Mouse (Mus musculus): ENCODE results near the gene Aebp1.

Aebp1 gene

DNA sequence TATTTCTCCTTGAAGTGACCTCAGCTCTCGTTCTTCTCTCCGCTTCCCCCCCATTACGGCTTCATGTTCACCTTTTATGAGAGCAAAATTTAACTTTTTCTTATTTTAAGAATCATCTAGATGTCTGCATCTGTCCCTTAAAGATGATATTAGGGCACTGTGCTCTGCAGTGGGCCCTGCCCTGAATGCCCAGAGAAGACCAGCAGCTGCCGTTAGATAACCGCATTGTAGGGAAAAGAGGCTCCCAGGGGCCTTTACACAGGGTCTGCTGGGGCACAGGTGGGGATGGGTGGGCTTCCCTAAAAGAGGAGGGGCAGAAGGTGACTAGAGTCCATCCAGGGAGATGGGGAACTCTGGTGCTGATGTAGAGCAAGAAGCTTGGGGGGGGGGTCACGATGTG is 32.1 kb downstream of the Aebp1 start:
- DNase-seq (ENCODE audit: low read depth, low spot score): no peak

DNA sequence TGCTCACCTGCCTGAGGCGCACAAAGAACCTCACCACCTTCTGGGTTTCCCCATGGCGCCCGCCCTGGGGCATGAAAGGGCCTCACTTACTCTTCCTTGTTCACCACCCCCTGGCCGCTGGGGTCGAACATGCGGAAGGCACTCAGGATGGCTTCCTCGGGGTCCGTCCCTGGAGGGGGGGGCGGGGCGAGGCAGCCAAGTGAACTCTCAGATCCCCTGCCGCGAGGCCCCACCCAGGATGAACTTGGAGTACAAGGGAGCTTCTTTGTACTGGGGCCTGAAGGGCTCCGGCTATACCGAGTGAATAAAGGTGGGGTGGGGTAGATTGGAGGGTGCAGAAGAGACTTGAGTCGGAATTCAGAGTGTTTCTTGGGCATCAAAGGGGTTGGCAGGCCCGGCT is 35.5 kb downstream of the Aebp1 start:
- peak; percentile 77 for DNase-seq (ENCODE audit: low read depth, low spot score)

DNA sequence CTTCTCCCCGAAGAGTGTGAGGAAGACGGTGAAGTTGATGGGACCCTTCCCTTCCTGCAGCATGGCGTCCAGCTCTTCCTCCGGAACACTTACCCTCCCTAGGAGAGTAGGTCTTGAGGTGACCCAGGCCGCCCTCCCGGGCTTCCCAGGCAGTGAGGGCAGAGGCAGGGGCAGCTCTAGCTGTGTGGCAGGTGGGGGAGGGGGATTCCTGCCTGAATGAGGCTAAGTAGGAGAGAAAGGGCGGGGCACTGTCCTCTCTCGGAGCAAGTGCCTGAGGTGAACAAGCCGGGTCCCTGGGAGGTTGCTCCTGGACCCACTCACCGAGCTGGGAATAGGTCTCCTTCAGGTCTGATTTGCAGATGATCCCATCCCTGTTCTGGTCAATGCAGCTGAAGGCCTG is 36.1 kb downstream of the Aebp1 start:
- DNase-seq (ENCODE audit: low read depth, low spot score): peak; percentile 69

DNA sequence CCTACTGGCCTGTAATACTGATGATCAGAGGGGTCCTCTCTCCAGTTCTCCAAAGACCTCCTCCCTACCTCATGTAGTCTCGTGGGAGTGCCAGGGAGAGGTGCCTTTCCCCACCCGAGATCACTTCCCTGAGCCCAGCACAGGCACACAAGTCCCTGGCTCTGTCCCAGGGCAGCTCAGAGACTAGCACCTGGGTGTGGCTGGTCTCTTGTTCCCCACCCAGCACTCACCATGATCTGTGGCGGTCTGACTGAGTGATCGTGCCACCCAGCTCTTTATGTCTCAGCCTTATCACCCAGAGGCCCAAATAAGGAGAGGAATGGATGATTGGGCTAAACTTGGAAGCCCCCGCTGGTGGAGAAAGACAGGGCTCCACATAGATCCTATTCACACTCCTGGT is 36.8 kb downstream of the Aebp1 start, which contains the start of gene Myl7:
Gene Myl7 (minus strand): TSS at position 252 of the 400 bp plus-strand sequence.
- peak; percentile 57 for DNase-seq (ENCODE audit: low read depth, low spot score)

DNA sequence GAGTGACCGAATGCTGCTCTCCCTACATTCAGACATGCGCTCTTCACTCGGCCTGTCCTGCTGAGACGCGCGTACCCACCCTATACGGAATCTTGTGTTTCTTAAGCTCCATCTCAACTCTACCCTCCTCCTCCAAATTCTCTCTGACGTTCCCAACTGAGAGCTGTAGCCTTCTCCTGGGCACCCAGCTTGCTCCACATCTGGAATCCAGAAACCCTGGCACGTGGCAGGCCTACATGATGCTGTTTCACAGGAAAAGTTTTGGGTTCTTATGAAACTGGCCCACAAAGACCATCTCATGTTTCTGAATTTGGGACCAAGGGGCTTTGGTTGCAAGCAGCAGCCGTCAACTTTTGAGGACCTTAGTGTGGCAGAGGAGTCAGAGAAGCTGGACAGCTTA is 37.5 kb downstream of the Aebp1 start:
- no peak for DNase-seq (ENCODE audit: low read depth, low spot score)

DNA sequence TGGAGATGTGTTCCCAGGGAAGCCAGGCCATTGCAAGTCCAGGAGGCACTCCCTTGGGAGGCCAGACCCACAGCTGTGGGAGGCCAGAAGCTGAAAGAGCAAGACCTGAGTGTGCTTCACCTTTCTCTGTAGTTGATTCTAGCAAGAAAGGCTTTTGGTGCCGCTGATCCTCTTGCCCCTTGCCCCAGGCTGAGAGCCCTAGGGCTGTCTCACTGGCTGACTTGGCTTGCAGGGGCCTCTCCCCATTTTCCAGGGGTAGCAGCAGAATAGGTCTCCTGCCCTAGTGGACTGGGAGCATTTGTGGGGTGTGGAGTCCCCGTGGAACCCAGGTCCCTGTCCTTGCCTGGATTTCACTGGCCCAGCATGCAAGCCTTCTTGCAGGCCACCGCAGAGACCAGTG is 39.6 kb downstream of the Aebp1 start:
- DNase-seq (ENCODE audit: low read depth, low spot score): no peak

DNA sequence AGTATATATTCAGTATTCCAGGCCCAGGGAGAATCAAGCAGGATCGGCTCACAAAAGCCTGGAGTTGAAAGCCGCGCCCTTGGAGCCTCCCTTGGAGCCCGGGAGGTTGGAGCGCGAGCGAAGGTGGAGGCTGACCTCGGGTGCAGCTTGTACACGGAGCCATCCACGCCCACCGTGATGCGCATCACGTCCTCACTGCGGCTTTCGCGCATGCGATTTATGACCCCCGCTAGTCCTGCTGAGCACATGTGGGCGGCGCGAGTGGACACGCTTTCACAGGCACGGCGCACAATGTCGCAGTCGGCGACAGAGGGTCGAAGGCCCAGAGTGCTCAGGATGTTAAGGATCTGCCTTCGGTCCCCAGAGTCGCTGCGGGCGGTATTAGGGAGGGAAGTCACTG is 40.2 kb downstream of the Aebp1 start:
- peak; percentile 87 for DNase-seq (ENCODE audit: low read depth, low spot score)

DNA sequence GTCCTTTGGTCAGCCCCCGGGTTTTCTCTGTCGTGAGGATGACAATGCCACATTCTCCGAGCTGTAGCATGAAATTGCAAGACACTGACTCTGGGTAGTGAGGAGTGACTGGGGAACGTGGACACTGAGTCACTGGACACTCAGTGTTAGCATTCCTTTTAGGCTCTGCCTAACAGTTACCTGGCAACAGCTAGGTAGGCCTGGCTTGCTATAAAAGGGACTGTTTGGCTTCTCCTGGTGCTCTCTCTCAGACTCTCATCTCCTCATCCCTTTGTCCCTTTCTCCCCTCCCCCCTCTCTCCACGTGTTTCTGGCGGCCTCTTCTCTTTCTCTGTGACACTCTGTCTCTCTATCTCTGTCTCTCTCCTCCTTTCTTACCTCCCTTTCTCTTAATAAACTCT is 40.6 kb downstream of the Aebp1 start:
- no peak for DNase-seq (ENCODE audit: low read depth, low spot score)

DNA sequence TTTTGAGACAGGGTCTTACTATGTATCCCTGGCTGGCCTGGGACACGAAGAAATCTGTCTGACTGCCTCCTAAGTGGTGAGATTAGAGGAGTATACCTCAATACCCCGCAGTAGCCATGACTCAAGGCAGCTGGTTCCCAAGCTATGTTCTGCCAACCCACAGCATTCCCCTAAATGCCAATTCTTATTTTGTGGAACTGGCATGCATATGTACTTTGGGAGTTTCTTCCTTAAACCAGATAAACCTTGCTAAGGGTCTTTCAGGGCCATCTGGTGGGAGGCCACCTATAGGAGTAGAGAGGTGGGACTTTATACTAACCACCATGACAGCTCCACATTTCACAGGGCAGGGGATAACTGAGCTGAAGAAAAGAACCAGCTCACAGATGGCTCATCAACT is 42.1 kb downstream of the Aebp1 start:
- no peak for DNase-seq (ENCODE audit: low read depth, low spot score)

DNA sequence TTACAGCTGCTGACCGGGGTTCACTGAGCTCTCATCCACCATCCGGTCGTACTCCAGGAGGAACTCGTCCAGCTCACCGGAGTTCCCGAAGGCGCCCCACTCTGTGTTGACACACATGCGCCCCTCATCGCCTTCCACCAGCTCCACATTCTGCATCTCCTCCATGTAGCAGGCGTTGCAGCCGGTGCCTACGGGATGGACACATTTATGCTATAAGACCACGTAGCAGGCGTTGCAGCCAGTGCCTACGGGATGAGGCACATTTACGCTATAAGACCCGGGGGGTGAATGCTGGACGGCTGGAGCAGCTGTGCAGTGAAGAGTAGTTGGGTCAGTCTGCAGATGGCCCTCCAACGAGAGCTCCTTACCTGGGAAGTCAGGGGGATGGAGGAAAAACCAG is 42.6 kb downstream of the Aebp1 start:
- no peak for DNase-seq (ENCODE audit: low read depth, low spot score)

DNA sequence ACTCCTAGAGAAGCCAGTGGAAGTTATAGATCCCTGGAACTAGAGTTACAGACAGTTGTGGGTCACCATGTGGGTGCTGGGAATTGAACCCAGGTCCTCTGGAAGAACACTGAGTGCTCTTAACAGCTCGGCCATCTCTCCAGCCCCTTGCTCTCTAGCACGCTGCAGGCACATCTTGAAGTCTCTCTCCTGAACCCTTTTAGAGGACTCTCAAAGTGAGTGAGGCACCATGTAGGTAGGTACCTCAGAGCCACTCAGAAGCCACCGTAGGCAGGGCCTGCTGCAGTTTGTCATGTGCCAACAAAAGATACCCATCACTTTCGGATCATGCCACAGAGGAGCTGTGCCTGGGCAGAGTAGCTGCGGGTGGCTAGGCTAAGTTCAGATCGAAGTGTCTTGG is 43.1 kb downstream of the Aebp1 start:
- DNase-seq (ENCODE audit: low read depth, low spot score): no peak

DNA sequence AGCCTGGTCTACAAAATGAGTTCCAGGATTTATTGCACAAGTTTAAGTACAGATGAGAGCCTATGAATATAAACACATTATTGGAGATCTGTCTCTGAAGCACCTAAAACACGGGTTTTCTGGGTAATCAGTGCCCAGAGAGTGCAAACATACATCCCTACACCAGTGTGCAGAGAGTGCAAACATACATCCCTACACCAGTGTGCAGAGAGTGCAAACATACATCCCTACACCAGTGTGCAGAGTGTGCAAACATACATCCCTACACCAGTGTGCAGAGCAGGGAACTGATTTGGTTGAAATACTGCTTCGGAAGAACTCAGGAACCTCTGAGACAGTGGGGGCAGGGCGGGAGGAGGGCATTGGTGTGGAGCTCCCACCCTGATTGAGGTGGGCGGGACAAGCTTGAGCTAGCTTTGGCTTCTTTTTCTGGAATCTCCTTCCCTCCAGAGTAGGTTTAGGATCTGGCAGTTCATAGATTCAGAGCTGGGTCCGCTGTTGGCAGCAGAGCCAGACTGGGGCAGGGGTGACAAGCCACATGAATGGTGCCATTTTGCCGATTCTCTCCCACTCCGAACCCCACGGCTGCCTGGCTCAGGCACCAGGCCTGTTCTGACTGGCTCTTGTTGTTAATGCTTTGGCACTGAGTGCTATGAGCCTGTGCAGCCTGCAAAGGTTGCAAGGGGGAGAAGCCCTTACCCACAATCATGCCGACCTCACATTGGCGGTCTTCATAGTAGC is 44.2 kb downstream of the Aebp1 start:
- no peak for DNase-seq (ENCODE audit: low read depth, low spot score)

DNA sequence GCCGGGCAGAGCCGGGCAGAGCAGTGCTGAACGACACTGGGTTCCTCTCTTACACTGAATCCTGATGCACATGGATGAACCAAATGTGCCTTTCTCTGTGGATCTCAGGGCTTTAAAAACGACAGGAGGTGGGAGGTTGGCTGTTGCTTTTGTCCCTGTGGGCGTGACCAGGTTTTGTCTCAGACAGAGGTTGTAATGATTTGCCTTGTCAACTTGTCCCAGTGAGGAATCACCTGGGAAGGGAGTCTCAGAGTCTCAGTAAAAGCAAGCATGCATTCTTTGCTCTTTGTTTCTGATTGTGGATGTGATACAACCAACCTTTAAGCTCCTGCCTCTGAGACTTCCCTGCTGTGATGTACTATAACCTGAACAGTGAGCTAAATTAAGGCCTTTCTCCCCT is 45.3 kb downstream of the Aebp1 start:
- DNase-seq (ENCODE audit: low read depth, low spot score): no peak

DNA sequence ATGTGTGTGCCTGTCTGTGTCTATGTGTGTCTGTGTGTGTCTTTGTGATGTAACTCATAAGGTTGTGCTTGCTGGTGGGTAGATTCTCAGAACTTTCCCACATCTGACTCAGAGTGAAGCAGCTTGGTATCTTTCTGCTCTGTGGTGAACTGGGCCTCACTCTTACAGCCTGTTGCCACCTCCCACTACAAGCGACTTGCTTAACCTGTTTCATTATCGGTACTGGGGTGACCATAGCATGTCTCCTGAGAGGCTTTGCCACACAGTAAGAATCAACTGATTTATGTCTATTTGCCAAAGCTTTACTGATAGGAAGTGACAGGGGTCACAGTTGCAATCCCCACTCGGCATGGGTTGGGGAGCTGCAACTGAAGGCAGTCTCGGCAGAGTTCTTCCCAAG is 46.9 kb downstream of the Aebp1 start:
- DNase-seq (ENCODE audit: low read depth, low spot score): no peak

DNA sequence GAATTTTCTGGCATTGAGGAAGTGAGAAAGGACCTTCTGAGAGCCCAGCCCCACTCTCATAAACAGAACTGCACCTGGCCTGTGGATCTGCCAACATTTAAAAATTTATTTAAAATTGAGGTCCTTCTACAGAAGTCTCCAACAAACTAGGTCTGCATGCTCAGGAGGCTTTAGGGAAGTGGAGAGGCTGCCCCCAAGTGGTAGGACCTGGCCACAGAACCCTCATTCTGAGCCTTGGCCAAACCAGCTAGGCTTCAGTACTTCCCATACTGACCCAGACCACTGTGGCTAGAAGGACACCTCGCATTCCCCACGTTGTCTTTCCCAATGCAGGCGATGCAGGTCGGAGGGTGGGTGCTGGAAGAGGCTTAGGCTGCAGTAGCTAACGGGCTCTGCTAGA is 50.9 kb downstream of the Aebp1 start:
- peak; percentile 56 for DNase-seq (ENCODE audit: low read depth, low spot score)

DNA sequence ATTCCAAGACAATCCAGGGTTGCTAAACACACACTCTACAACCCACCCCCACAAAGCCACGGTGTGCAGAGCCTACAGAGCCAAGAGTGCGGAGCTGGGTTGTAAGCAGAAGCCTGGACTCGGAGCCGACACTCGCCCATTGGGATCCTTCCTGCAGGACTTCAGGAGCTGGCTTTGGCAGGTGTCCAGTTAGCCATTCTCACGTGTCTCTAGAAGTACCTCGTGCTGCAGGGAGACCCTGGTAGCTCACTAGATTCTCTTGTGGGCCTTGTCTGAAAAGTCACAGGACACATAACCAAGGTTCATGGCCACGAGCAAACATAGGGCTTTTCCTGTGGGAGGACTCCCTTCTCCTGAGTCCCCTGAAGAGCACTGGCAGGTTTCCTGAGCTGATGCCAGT is 51.5 kb downstream of the Aebp1 start:
- DNase-seq (ENCODE audit: low read depth, low spot score): no peak

DNA sequence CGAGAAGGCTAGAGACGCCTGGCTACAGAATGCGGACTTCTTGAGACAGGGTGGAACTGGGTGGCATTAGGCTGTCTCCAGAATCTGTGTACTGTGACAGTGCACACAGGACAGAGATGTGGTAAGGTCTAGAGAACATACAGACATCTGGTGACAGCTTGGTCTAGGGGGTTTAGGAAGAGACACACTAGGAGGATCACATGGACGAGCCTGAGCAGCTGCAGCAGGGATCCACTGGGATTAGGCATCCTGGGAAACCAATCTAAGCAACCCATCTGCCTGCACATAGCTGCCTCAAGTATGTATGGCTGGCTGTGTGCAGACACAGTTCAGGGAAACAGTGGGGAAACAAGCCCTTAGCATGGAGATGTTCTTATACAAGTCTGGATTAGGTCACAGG is 52.2 kb downstream of the Aebp1 start:
- DNase-seq (ENCODE audit: low read depth, low spot score): no peak

DNA sequence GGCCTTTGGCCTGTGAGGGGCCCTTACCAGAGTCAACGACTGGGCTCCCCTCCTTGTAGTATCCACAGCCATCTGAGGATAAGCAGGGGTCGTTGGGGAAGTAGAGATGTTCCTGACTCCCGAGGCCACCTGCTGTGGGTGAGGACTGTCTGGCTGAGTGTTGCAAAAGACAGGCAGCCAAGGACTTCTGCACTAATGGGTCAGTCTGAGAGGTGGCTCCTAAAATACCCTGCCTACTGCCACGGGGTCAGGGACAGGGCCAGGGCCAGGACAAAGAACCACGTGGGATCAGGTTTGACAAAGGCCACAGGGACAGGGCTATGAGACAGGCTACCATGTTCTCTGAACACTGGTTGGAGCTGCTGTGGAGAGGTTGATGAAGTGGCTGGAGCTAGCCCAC is 53.2 kb downstream of the Aebp1 start:
- no peak for DNase-seq (ENCODE audit: low read depth, low spot score)

DNA sequence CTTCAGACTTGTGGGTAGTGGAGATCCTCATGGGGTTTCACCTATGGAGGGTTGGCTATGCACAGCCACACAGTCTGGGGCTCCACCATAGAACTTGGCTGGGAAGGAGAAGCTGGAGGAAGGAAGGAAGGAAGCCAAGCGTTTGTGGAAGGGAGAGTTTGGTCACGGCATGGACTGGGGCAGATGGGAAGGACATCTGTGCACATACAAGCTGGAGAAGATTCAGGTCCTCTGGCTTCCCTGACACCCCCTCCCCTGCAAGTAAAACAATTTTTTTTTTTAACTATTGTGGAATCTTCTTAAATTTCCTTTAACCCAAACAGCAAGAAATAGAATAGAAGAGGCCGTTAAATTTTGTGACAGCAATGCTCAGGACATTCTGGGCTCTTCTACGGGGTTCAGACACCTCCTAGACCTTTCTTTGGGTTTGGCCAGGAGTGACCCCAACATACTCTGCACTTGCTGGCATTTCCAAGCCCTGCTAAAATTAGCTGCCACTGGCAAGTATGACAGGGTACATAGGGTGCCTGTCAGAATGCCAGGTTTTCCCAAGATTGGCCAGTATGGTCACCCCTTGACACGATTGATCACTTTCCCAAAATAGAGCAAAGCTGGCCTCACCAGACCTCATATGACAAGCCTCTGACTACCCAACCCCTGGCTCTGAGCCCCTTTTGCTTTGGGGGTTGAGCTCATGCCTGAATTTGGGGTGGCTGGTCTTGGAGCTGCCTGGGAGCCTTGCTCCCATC is 53.9 kb downstream of the Aebp1 start:
- no peak for DNase-seq (ENCODE audit: low read depth, low spot score)

DNA sequence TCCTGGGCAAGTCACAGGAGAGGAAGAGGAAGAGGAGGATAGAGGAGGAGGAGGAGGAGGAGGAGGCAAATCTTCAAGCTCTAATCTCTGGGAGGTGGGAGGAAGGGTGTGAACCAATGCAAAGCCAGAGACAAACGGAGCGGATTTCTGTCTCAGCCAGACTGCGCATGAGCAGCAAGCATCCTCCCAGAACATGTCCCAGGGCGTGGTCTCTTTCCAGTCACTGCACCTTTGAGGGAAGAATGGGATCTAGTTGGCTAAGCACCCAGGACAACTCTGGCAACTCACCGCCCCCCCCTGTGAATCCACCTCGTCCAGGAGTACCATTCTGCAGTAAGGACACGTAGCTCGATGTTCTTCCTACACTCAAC is 54.4 kb downstream of the Aebp1 start:
- peak; percentile 75 for DNase-seq (ENCODE audit: low read depth, low spot score)

DNA sequence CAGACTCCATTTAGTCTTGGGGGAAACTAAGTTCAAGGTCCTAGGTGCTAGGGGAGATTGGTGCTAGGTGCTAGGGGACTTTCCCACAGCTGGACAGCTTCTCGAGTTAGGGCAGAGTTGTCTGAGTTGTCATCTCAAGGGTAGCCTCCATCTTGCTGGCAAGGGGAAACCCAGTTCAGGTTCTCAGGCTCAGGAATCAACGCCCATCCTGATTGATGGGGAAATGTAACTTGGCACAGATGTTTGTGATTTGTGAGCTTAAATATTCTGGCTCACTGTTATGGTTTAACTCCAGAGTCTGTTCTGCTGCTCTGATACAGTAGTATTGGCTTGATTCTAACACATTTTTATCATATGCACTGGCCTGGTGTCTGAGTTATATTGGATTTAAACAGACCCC is 56.4 kb downstream of the Aebp1 start:
- DNase-seq (ENCODE audit: low read depth, low spot score): no peak

DNA sequence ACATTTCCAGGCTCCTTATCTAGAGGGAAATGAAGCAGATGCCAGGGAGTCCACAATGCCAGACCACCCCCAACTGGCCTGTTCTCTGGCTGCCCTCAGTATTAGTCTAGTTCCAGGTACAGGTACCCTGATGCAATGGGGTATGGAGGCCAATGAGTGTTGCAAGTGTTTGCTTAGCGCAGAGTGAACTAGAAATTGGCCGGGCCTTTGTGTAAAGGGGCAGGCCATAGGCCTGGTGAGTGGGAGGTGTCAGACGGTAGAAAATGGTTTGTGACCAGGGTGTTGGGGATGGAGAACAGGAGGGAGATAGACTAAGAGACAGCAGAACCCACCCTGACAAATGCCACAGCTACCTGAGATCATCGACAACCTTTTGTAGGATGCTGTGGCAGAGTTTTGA is 57.9 kb downstream of the Aebp1 start:
- DNase-seq (ENCODE audit: low read depth, low spot score): no peak

DNA sequence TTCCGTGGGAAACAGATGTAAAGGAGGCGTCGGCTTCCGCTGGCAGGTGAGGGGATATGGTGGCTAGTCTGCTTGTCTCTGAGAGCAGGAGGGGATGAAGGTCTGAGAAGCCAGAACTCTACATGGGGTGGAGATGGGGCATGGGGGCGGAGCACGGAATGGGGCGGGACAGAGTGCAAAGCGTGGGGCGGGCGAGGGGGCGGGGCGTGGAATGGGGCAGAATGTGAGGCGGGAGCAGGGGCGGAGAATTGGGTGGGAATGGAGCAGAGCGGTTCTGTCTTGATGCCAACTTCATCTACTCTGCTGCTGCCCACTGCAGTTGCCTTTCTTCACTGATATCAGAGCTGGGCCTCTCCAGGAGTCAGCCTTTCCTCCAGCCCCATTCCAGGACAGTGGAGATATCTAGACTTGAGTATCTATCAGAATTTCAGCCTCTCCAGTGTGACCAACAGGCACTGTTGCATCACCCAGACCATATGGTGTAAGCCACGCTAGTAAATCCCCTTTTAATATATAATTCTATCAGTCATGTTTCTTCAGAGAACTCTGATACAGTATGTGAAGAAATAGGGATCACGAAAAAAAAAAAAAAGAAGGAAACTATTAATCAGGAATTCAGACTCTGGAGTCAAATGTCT is 58.7 kb downstream of the Aebp1 start:
- DNase-seq (ENCODE audit: low read depth, low spot score): peak; percentile 70
